Mouse (Mus musculus): ENCODE results near the gene Pde1a.

- TF ChIP-seq POLR2A (IDR thresholded peaks at IDR 0.05; ENCODE audit: control insufficient read depth, low read depth, low read length) (no peak), CTCF (IDR thresholded peaks at IDR 0.05; ENCODE audit: control insufficient read depth, insufficient read depth, insufficient replicate concordance, low read depth, low read length) (no peak)
Observed at GRCm38 (mm10) chr2:80069745-80070144, 59.5 kb downstream of the Pde1a start.

All from testis, adult 2 months (tissue).